Mouse (Mus musculus): ENCODE measurements at regions not wholly inside any gene's neighbourhood (a gene's known extent, or its start where the extent isn't known, plus 50 kb on each side); places are given as distances from the start of the nearest gene placed in this dataset.

DNA sequence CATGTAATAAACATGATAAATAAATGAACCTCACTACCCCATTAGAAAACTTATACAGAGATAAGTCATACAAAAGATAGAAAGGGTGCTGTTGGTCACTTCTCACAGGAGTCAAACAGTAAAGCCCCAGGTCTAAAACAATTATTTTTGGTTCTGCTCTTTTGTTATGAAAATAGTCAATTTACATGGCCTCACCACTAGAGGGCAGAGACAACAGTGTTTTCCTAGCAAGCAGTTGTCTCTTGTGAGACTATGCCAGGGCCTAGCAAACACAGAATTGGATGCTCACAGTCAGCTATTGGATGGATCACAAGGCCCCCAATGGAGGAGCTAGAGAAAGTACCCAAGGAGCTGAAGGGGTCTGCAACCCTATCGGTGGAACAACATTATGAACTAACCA is 96.3 kb upstream of the 4930550L24Rik start:
- DNase-seq (ENCODE audit: low spot score in 2 of 2): peak in 1 of 2 experiments; percentile 1
